Mouse (Mus musculus) liver, embryonic 14.5 days (tissue): Measurements from ENCODE around the gene Pde6d.

ENCODE experiments used
- CTCF ChIP-seq: IDR thresholded peaks from 2 replicates; pipeline ENCODE4 v1.5.1; 2016; ENCODE audit warnings: antibody characterized with exemption, low read depth, control low read depth
- EP300 ChIP-seq: IDR thresholded peaks from 2 replicates; pipeline ENCODE4 v1.6.1; 2016; ENCODE audit warnings: antibody characterized with exemption, low read depth

DNA sequence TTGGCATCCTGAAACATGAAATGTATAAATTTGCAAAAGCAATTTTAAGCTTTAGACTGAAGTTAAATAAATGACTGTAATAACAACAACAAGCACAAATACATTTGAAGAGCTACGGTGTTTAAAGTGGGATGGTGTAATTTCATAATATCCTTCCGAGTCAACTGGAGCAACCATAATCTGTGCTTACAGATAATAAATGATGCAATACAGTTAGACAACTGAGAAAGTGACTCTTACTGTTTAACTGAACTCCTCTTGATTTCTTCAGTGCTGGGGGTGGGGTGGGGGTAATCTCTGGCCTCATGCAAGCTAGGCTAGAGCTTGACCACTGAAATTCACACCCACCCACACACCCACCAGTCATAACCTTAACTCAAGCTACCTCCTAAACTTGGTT is 11.0 kb downstream of the Pde6d start:
- TF ChIP-seq CTCF (no peak), EP300 (0 out of 2 replicates have a peak, but pooled peaks have one; percentile 10)
